Mouse (Mus musculus) c-Kit-positive CD71-negative TER-119-negative erythroid progenitor cells, embryonic 14.5 days (primary cell): Measurements from ENCODE around the gene Lonp1.
A peak's percentile ranks its signal among the peaks of the same experiment; 100 is the strongest.
"Not testable (repeated sequence)": the region's sequence is repeated elsewhere in the genome, so short reads cannot be mapped to it uniquely, and the experiment has no call there.

Source experiments
- DNase-seq: peaks from one replicate; pipeline ENCODE4 v3.0.0-alpha.2; 2013; ENCODE audit warnings: low read depth

Gene Lonp1

DNA sequence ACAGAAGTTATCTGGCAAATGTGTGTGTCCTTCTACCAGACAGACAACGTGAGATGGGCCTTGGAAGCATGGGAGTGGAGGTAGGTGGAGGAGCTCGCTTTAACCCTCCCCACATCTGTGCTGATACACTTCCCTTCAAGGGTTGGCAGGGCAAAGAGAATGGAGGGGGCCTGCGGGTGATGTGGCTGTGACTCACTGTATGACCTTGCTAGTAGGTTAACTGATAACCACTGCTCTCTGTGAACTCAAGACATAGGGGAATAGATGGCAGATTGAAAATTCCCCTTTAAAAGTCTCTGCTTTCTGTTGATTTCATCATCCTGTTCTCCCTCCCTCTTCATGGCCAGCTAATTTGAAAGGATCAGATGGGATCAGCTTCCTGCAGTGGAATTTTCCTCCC is 1.2 kb downstream of the Lonp1 start:
- no peak for DNase-seq

DNA sequence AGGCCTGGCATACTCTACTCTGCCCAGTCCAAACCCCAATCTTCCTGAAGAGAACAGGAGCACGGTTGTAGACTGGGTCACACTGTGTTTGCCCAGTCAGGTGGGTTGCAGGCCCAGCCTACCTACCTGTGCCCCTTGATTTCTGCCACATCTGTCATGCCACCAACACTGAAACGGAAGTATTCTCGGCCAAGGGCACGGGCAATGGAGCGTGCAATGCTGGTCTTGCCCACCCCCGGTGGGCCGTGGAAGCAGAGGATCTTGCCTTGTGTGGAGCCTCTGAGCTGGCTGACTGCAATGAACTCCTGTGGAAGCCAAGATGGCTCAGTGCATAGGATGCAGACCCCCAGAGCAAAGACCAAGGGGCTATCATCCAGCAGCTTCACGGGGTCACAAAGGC is 9.1 kb downstream of the Lonp1 start:
- no peak for DNase-seq

DNA sequence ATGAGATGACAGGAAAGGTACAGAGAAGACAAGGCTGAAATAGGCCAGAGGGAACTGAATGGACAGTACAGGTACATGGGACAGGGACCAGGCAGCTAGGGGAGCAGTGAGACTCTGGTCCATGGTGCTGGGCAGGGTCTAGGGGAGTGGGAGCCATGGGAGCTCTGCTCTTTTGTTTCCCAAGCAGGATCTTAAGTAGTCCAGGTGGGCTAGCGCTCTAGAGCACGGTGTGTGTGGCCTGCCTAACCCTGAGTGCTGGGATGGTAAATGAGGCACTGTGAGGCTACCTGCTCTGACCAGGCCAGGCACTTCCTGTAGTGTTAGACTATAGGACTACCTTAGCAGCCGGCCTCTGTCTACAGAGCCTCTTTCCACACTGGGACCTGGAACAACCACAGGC is 10.0 kb downstream of the Lonp1 start:
- no peak for DNase-seq

DNA sequence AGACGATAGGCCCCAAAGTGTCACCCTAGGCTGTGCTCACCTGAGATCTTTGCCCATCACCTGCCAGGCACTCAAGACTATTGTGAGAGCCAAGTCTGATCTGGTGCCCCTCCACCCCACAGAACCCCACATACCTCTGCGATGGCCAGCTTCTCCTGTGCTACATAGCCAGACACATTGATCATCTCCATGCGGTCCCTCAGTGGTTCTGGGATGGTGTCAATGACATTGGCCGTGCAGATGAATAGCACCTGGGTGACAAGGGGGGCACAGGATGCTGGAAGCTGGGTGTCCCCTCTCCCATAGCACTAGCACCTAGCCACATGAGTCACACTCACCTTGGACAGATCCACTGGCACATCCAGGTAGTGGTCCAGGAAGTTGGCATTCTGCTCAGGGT is 10.9 kb downstream of the Lonp1 start:
- no peak for DNase-seq

DNA sequence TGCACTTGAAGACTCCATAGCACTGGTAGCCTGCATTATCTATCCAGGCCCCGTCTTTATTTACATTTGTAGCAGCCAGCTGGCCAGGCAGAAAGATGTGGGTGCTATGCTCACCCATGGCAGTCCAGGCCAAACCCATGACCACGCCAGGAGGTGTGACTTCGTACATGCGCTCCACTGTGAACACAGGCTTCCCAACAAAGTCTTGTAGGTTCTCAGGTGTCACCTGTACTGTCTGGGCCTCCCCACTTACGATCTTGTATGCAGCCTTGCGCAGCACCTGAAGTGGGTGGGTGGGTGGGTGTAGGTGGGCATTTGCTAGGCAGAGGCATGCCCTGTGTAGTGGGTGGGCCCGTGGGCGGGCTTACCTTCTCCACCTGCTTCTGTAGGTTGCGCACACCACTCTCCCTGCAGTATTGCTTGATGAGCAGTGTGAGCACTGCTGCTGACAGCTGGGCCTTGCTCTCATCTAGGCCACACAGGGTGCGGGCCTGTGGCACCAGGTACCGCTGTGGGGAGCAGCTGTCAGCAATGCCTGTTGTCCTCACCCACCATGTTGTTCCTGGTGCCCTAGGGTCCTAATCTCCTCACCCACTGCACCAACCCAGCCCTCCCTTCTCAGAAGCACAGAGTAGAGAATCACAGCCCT is 11.4 kb downstream of the Lonp1 start:
- no peak for DNase-seq

DNA sequence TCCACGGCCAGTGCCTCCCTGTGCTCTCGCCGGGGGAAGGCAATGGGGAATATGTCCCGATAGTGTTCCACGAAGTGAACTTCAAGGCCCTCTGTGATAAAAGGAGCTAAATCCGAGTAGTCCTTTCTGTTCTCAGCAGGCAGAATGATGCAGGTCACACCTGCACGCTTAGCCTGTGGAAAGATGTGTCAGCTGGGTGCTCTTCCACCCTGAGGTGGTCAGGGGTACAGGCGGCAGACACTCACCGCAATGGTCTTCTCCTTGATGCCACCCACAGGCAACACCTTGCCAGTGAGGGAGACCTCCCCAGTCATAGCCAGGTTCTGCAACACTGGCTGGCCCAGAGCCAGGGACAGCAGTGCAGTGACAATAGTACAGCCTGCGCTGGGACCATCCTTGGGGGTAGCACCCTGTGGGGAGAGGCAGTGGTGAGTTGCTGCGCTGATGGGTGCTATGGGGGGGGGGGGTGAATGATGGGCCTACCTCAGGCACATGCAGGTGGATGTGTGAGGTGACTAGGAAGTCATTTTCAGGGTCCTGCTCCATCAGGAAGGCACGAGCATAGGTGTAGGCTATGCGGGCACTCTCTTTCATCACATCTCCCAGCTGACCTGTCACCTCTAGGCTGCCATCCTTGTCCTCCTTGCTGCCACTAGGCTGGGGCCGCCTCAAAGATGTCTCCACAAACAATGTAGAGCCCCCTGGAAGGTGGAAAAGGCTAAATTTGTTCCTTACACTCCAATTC is 12.1 kb downstream of the Lonp1 start:
- no peak for DNase-seq

DNA sequence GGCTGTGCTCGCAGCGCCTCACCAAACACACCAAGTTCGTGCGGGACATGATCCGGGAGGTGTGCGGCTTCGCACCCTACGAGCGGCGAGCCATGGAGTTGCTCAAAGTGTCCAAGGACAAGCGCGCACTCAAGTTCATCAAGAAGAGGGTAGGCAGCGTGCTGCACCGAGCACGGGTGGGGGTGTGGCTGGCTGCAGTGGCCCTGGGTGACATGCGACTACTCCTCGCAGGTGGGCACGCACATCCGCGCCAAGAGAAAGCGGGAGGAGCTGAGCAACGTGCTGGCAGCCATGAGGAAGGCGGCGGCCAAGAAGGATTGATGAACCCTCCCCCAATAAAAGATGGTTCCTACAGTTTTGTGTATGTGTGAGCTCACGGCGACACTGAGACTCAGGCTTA is 12.8 kb downstream of the Lonp1 start:
- DNase-seq = not testable (repeated sequence)

DNA sequence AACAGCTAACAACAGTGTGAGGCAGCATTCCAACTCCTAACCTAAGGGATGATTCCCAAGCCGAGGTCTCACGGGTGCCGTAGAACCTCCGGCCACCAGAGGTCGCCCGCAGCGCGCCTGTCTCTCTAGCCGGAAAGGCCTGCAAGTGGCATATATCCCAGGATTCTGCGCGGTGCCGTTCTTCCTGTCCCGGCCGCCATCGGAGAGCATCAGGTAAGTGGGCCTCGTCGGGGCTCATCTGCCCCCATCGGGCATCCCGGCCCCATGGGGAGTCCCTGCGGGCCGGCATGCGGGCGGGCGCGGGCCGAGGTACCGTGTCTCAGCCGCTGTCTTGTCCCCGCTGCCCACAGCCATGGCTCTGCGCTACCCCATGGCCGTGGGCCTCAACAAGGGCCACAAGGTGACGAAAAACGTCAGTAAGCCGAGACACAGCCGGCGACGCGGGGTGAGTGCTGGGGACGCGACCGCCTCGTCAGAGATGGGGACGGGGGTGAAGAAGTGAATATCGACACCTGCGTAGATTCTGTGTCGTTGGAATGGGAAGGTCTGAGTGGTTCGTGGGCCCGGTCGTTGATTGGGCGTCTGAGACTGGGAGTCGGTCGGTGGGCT is 13.3 kb downstream of the Lonp1 start, which contains the start of gene Rpl36:
Gene Rpl36, plus strand, starts transcription at position 181 of the 609 bp plus-strand sequence.
- peak; percentile 78 for DNase-seq

DNA sequence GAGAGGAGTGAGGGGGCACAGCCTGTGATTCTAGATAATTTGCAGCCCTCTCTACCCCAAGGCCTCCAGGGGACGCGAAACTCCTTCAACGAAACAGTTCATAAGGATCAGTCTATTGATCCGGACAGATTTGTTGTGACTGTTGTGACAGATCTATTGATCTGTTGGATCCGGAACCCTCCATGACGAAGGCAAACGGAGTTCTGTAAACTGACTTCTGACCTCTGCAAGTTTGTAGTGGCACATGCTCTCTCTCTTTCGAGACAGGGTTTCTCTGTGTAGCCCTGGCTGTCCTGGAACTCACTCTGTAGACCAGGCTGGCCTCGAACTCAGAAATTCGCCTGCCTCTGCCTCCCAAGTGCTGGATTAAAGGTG is 14.1 kb downstream of the Lonp1 start:
- DNase-seq = not testable (repeated sequence)

DNA sequence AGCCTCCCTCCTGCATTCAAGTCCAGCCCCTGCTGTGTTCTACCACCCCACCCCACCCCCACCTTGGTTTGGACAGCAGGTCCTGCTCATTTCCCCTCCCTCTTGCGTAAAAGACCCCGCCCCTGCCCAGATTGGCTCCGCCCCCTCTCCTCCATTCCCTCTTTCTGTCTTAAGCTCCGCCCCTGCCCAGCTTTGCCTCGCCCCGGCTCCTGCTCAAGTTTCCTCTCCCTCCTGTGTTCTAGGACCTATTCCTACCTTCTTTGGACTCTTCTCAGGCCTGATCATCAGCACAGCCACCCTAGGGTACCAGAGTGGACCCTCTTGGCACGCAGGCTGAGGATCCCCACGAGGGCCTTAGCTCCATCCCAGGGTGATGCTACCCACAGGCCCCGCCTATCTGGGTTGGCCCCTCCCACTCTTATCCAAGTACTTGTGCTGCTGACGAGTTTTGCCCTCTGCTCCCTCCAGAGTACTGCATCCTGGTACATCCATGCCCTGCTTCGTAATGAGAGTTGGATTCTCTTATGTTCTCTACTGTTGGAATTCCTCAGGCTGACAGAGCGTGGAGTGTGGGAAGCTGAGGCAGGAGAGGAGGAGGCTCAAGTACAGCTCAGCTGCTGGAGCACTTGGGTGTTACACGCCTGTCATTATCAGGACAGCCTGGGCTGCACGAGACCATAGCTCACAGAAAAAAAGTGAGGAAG is 14.7 kb downstream of the Lonp1 start:
- DNase-seq = peak; percentile 71

DNA sequence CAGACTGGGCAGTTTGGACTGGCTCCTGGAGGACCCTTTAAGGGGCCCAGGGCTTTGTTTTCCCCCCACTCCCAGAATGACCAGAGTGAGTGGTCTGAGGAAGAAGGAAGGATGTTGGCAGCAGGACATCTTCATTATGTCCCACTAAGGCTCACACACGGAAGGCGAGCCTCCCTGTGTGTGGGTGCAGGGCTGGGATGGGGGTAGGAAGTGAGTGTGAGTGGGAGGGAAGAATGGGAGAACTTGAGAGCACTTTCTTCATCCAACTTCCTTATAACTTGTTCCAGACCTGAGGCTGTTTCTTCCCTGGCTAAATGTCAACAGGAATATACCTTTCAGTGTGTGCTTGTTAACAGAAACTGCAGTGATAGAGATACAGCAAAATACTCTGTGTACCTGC is 15.4 kb downstream of the Lonp1 start:
- no peak for DNase-seq

DNA sequence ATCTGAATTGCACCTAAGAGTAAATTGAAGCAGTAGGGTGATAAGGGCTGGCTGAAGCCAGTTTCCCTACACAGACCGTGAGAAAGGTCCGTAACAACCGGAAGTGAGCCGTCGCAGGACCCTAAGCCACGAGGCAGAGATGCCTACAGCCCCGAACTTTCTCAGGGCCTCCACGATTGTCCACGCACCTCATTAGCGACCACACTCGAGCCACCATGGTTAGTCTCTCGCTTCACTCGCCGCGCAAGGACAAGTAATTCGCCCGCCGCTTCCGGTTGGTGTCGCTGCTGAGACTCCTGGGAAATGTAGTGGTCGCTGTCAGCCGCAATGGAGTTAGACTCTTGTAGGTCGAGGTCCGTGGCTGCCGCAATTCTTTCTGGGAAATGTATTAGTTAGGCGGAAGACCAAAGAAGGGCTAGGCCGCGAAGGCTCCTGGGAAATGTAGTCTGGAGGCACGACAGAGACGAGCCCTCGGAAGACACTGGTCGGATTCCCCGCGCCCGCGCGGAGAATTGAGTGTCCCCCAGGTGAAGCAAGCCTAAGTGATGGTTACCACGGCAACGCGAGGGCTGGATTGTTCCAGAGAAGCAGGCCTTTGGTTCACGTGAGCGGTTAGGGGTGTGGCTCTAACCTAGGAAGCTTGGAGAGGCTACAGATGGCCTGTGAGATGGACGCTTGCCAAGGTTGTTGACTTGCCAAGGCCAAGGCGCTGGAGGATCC is 17.1 kb downstream of the Lonp1 start, which contains the start of gene 2410015M20Rik:
Gene 2410015M20Rik, minus strand, starts transcription at position 320 of the 720 bp plus-strand sequence.
- peak; percentile 96 for DNase-seq

DNA sequence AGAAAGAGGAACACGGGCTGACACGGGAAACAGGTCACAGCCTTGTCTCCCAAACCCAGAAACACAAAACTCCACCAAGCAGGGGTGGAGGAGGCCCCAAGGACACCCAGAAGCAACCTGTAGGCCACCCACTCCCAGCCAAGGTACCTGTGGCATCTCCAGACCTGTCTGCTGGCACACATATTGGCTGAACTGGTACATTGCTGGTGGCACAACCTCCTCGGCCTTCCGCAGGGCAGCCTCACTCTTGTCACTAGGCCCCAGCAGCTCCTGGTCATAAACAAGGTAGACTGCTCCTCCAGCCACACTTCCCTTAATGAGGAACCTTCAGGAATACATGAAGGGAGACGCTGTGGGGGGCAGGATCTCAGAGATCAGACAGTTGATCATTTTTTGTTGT is 18.0 kb downstream of the Lonp1 start:
- no peak for DNase-seq

DNA sequence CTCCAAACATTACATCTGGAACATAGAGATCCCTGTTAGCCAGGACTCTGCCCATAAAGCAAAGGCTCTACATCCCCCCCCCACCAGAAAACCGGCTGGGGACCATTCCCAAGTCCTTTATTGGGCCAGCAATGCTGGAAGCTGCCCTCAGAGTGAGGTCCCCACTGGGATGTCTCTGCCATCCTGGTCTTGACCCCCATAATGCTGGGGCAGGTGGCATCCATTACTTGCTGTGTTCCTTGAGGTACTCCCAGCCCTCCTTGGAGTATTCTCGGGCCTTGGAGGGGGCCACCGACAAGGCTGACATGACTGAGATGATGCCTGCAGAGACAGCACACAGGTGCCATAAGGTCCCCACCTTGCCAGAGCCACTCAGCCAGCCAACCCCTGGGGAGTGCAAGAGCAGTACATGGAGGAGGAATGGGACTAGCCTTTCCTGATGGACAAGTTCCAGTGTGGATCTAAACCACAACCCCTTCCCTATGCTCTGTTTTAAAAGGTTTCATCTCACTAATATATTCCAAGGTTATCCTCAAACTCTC is 19.1 kb downstream of the Lonp1 start:
- DNase-seq = no peak

DNA sequence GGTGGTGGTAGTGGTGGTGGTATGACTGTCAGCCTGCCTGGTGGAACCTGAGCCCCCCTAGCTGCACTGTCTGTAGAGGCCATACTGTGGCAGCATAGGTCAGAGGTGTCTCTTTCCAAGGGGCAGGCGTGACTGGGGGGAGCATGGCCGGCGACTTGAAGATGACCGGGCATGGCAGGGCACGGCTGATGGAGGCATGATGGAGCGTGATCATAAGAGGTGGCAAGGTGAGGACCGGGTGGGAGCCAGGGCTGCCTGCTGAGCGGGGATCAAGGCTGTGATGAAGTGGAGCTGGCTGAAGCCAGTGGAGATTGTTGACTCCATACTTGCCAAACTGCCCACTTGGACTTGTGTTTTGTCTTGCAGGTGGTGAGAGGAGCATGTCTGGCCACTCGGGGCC is 21.3 kb downstream of the Lonp1 start:
- DNase-seq = no peak

DNA sequence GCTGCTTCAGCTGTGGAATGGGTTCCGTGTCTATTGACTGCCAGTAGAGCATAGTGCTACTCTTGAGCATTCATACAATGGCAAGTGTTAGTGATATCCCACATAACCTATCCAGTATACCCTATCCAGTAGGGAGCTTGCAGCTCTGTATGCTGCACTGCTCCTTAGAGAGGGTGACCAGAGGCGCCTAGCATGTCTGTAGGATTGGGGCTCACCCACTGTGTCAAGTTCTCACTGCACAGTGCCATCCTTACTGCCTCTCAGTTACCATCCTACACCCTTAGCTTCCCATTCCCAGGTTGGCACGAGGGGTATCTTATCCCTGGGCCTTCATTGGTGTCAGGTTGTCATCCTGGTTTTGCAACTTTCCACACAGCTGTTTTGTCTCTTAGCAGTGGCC is 22.3 kb downstream of the Lonp1 start:
- DNase-seq = no peak

DNA sequence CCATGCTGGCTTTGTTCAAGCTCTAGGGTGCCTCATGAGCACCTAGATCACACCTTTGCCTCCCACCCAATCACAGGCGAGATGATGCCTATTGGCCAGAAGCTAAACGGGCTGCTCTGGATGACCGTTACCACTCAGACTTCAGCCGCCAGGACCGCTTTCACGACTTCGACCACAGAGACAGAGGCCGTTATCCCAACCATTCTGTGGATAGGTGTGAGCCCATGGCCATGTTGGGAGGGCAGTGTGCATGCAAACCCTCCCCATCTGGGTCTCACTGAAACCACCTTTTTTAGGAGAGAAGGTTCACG is 22.7 kb downstream of the Lonp1 start:
- no peak for DNase-seq

DNA sequence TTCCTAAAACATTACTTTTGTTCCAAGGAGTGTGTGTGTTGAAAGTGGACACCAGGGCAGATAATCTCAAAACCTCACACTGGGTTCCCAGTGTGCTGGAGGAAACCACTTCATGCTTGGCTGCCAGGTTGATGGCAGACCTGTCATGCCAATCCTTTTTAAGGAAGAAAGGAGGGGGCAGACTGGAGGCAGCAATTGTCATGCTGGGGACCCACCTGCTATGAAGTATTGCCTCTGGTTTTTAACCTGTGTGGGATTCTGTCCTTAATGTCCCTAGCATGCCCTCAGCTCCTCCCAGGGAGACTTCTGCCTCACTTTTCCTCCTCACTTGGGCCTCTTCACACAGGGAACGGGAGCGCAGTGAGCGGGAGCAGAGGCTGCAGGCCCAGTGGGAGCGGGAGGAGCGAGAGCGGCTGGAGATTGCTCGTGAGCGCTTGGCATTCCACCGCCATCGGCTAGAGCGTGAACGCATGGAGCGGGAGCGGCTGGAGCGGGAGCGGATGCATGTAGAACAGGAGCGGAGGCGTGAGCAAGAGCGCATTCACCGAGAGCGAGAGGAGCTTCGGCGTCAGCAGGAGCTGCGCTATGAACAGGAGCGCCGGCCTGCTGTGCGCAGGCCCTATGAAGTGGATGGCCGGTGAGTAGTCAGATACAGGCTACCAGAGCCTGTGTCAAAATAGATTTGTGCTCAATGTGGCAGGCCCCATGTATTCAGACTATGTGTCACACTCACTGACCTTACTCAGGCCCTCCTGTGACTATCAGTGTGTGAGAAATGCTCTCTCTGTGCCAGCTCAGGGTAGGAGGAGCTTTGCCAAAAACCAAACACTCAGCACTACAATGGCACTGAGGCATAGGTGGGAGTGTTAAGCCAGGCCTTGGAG is 23.3 kb downstream of the Lonp1 start:
- no peak for DNase-seq

DNA sequence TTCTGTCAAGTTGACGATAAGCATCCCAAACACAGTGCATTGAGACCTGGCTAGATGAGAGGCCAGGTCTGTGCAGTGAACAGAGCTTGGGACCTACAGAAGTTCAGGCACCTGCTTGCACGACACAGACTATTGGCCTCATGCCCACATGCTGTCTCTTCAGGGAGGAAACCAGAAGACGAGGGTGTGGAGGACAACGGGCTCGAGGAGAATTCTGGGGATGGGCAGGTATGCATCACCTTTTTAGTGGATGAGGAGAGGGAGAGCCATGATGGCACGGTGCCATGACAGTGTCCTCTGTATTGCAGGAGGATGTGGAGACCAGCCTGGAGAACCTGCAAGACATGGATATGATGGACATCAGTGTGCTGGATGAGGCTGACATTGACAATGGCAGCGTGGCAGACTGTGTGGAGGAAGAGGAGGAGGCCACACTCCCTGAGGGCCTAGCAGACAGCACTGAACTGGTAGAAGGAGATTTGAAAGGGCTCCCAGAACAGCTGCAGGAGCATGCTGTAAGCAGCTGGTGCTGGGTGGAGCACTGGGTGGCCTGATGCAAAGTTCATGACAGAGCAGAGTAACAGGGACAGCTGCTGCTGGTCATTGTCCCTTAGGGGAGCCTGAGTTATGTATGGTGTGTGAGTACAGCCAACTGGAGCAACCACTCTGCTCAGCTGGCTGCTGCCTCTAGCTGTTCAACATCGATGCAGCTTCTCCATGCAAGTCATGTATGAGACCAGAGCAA is 33.0 kb downstream of the Lonp1 start:
- no peak for DNase-seq

DNA sequence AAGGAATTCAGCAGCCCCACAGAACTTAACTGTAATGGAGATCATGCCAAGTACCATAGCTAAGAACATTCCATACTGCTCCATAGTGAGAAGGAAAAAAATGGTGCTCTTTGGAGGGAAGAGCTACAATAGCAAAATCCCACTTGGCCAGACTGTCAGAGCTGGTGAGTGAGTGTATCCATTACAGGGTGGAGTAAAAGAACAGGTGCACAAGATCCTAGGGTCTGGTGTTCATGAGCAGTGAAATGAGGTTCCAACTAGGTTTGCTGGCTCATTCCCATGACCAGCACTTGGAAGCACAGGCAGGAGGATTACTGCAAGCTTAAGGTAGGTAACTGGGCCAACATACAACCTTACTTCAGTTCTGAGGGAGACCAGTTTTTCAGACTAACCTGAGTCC is 34.1 kb downstream of the Lonp1 start:
- DNase-seq = no peak
